Mouse (Mus musculus) adrenal gland, adult 8-10 months (tissue): ENCODE measurements around the gene Gprin2. TPM values are rescaled to one million over a fixed set of nuclear protein-coding genes. Genes with fewer than 3 reads are reported as not detected.

Experiments used
- DNase-seq: peaks from one replicate; pipeline ENCODE4 v3.0.0; 2022
- total RNA-seq, 4 experiments: library from RNA; stranded (reverse); gene quantifications; 2 replicates each; pipeline ENCODE4 v1.2.4; 2022

The Gprin2 gene
- 1 to 10 TPM; 3.6 to 7.1 (median 4.7) TPM for total RNA-seq

GRCm38 (mm10) chr14:34201231-34202035 lies at the start of gene Gprin2:
Gprin2 (minus strand) TSS chr14:34201653.
- no peak for DNase-seq

DNA sequence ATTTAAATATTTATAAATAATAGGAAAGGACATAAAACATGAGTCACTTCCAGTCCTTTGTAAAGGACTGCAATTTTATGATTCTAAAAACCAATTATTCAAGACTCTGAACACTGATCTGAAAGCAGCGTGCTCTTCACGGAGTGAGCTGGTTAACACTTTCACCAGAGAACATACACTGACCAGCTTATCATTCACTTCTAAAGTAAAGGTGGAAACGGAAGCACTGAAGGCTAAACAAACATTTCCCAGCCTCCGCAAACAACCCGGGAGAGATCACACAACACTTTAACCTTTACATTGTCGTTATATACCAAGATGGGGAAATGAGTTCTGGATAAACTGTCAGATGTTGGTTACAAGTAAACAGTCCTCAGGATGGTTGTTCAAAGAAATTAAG lies 39.2 kb upstream of the Gprin2 start:
- DNase-seq: no peak

GRCm38 (mm10) chr14:34240263-34240662 lies 38.8 kb upstream of the Gprin2 start:
- DNase-seq: no peak

DNA sequence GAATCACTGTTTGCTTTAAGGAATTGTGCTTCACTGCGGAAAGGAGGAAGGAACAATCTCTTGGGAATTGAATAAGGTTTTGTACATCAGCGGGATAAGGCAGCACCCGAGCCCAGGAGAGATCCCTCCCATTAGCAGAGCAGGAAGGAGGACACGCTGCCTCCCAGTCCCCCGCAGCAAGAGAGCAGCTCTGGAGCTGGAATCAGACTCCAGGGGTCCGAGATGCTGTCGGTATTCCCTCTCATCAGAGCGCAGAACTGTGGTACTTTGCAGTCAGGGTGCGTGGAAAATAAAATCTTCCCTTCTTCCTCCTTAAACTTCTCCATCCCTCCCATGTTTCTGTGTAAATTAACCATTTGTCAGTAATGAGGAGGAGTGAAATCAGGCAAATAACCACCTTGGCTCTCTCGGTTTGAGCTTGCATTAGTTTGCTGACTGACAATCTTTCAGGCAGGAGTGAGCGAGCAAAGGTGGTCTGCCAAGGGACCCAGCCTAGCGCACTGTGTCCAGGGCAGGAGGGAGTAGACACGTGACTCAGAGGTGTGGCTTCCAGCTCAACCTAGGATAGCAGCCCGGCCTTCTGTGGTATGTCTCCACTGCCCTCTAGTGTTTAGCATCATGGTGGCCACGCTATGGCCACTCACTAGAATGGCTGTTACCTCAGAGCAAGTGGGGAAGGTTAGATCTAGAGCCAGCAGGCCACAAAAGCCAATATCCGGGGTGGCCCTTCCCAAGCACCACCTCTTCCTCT lies 33.4 kb upstream of the Gprin2 start:
- peak; percentile 59 for DNase-seq

GRCm38 (mm10) chr14:34233846-34234245 lies 32.4 kb upstream of the Gprin2 start:
- no peak for DNase-seq

GRCm38 (mm10) chr14:34232866-34233680 lies 31.6 kb upstream of the Gprin2 start:
- no peak for DNase-seq

- no peak for DNase-seq
Observed at GRCm38 (mm10) chr14:34232340-34232739, 30.9 kb upstream of the Gprin2 start.

GRCm38 (mm10) chr14:34228830-34229506 lies 27.5 kb upstream of the Gprin2 start:
- no peak for DNase-seq

GRCm38 (mm10) chr14:34227981-34228380 lies 26.5 kb upstream of the Gprin2 start:
- DNase-seq: no peak

- no peak for DNase-seq
Observed at GRCm38 (mm10) chr14:34226566-34226965, 25.1 kb upstream of the Gprin2 start.

GRCm38 (mm10) chr14:34225986-34226385 lies 24.5 kb upstream of the Gprin2 start:
- no peak for DNase-seq

DNA sequence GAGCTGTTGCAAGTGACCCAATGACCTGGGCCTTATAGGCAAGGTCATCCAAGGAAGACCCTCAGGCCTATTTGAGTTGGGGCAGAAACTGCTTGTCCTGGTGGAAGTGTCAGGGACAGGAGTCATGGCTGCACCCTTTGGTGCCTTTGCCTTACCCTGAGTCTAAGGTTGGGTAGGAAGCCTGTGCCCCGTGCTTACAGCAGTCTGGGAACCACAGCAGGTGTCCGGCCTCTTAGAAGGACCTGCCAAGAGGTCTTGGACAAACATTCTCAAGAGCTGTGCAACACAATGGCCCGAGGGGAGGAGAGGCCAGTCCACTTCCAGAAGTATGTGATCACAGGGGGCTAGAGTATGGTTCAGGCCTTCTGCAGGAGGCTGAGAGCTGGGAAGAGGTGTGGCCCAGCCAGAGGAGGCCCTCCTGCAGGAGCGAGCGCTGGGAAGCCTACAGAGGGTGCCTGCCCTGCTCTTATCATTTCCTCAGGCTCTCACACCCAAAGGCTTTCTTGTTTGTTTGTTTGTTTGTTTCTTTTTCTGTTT lies 22.0 kb upstream of the Gprin2 start:
- DNase-seq: no peak

DNA sequence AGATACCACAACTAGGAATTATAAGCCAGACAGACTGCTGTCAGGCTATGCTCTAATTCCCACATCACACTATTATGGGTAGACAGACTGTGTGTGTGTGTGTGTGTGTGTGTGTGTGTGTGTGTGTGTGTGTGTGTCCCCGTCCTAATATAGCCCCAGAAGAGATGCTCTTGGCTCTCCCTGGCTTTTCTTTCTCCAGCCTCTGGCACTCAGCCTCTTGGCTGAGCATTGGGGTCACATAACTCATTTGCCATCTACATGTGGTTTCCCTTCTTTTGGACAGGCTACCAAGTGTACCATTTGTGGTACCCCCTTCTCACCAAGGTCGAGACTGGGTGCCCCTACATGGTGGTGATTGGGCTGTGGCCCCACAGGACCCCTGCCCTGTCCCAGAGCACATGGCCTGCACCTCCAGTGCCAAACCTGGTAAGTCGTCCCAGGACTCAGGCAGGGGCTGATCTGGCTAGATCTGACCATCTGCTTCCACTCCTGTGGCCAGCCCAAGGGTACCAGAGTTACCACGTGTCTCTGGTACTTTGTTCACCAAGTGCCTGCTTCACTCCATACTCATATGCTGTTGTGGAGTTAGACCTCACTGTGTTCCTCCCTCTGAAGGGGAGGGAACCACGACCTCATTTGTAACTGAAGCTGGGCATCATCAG lies 20.1 kb upstream of the Gprin2 start:
- no peak for DNase-seq

- DNase-seq: no peak
Observed at GRCm38 (mm10) chr14:34220426-34220825, 19.0 kb upstream of the Gprin2 start.

GRCm38 (mm10) chr14:34219786-34220198 lies 18.3 kb upstream of the Gprin2 start:
- no peak for DNase-seq

GRCm38 (mm10) chr14:34219295-34219694 lies 17.8 kb upstream of the Gprin2 start, which contains the start of gene Syt15:
Syt15 (plus strand) TSS chr14:34219595.
- DNase-seq: no peak

DNA sequence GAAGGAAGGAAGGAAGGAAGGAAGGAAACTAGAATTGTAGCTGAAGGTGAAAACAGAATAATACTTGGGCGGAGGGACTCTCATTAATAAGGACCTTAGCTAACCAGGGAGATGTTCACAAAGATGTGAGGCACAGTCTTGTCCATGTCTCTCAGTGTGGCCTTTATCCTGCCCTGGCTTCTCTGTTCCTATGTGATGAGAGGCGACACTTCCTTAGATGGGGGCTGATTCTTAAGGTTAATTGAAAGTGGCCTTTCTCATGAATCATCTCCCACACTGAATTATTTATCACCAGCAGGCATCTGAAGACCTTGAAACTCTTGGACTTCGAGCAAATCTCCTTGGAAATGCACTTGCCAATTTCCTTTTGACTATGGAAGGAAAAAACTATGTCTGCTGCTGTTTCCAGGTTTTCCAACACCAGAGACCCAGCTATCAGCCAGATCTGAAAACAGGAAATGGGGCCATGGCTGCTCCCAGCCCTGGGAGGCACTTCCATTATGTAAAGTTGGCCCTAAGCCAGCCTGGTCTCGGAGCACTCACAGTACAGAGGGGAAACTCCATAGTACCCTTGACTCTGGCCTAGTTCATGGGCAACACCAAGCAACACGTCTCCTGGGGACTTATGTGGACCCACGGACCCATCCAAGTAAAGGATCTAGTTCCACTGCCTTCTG lies 14.1 kb upstream of the Gprin2 start:
- DNase-seq: peak; percentile 27

DNA sequence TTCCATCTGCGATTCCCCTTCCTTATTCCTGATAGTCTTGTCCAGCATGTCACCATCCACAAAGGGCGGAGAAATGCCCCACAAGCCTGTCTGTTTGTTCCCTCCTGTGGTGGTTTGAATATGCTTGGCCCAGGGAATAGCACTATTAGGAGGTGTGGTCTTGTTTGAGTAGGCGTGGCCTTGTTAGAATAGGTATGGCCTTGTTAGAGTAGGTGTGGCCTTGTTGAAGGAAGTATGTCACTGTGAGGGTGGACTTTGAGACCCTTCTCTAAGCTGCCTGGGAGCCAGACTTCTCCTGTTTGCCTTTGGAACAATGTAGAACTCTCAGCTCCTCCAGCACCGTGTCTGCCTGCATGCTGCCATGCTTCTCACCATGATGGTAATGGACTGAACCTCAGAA lies 8.5 kb upstream of the Gprin2 start:
- no peak for DNase-seq

- no peak for DNase-seq
Observed at GRCm38 (mm10) chr14:34209080-34209479, 7.6 kb upstream of the Gprin2 start.

- DNase-seq: no peak
Observed at GRCm38 (mm10) chr14:34208651-34209050, 7.2 kb upstream of the Gprin2 start.

DNA sequence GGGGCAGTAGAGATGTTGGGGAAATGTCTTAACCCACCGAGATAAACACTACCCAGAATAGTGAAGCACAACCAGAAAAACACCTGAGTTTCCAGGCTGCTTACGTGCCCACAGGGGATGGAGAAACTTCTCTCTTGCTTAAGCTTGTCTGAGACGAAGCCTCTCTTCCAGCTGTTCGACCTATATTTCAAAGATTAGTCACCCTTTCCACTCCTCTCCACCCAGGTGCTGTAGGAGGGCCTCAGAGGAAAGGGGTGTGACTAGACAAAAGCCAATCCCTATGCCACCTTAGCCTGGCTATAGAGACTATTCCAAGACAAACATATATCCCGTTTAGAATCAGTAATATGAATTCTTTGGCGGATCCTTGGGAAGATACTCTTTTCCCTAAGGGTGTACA lies 6.5 kb upstream of the Gprin2 start:
- DNase-seq: no peak
